Mouse (Mus musculus): ENCODE results near the gene Foxn3.

Foxn3 gene

DNA sequence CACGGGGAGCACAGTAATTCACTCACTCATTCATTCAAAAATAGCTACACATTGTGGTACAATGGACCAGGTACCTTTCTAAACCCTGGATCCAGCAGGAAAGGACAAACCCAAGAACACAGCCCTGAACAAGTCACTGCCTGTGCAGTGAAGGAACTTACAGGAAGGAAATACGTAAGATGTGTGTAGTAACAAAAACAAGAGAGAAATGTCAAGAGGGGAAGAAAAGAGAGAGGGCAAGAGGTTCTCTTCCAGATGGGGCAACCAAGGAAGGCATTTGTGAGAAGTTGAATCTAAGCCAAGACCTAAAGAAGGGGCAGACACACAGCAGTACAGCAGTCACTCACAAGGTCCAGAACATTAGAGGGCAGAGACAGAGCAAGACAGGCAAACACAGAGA lies 243.5 kb downstream of the Foxn3 start:
- DNase-seq = no peak

DNA sequence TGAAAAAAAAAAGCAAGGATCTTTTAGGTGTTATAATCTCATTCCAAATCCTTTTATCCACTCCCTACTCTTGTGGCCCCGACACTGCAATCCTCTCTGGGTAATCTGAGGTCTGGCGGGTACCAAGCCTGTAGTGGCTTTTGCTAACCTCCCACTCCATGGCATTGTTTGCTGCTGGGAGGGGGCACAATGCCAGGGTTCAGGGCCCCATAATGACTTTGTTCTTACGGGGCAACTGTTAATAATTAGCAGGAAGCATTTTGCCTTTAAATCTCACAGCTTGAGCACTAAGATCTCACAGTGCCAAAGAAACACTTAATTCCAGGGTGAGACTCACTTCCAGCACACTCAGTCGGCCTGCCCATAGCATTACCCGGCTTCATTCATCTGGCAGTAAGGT lies 244.2 kb downstream of the Foxn3 start:
- DNase-seq = no peak

DNA sequence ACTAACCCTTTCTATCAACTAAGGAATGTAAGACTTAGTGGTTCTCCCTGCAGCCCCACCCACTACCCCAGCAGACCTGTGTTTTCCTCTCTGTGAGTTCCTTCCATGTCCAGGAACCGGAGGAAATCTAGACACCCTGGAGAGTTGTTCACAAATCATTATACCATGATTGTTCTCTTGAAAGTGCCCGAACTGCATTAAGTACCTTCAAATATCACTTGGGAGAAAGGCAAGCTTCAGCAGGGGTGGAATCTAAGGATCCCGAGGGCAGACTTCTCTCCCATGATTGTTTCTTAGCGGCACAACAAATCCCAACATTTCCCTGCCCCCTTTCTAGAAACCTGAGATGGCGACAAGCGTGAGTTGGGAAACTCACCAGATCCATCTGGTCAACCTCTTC lies 247.5 kb downstream of the Foxn3 start:
- DNase-seq = no peak

DNA sequence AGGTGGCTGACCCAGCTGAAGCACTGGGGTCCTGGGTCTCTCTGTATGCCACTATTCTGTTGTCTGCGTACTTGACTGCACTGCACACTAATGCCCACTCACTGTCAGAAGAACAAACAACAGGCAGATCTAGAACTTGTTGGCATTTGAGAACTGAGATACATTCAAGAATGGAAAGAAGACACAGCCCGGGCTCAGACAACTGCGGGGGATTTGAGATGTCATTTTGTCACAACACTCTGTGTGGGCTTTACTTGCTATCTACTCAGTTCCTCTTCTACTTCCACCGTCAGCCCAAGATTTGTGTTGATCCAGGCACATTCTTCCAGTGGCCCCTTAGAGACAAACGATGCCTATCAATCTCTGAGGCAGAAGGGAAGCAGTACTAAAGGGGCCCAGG lies 248.6 kb downstream of the Foxn3 start:
- no peak for DNase-seq

DNA sequence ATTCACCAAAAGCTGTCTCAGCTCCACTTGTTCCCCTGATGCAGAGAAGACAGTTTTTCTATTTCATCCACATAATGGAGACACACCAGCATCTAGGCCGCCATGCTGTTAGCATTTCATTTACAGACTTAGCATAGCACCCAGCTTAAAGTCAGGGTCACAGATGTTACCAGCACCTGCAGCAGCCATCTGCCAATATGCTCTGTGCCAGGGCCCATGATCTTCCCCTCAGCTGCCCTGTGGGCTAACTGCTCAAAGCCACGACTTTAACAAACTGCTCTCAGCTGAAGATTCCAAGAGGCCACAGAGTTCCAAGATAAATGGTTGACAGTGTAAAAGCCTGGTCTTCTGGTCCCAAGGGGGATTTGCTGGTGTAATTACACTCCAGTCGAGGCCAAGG lies 252.1 kb downstream of the Foxn3 start:
- DNase-seq = no peak

DNA sequence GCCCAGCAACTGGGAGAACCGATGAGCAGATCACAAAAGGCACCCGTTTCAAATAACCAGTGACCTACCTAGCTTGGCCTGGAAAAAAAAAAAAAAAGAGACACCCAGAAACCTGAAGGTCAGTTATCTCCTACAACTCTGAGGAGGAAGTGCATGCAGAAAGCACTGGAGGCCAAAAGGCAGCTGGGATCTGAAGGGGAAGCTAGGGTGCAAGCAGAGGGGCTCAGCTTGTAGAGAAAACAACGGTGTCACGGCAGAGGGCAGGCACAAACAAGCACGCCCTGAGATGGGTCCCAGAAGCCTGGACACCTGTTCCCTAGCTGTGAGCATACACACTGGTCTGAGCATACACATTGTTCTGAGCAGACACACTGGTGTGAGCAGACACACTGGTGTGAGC lies 253.4 kb downstream of the Foxn3 start:
- no peak for DNase-seq

DNA sequence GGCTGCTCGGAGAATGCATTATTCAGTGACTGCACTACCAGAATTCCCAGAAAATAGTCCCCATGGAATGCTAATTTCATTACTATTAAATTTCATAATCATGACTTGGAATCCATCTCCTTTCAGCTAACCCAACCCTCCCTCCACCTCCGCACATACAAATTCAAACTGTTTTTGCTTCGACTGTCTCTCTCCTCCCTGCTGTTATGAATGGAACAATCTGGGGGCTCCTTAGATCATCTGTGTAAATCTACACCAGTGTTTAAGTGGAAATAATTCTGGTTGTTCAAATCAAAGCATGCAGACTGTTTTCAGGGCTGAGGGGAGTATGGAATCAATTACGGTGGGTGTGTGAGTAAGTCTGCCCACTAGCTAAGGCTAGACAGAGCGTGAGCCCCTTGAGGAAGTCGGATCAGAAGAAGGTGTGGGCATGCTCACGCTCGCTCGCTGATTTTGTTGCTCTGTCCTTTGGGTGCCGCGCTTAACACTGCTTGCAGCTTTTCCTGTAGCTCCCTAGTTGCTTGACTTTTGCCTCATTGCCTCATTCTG lies 254.8 kb downstream of the Foxn3 start:
- no peak for DNase-seq

DNA sequence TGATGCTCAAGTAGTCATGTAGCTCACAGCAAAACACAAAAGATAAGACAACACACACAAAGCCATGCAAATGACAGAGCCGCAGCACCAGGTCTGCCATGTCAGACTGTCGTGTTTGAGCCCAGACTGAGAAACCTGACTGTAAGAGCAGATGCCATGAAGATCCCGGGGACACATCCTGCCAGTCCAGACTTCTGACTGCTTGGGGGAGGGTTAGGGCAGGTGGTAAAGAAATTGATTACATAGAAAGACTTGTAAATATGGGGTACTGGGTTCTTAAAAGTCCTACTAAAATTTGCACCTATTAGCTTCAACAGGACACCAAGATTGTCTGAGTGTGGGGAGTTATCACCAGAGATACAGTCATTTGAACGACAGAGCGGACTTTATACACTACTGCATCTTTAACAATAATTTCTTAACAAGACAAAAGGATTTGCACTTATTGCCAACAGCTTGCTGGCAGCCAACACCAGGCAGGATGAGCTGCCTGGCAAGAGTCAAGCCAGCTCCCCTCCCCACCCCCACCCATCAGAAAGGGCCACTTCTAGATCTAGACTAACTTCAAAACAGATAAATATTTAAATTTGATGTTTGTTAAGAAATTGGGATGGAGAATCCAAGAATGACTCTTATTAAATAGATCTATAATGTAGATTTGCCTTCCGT lies 256.7 kb downstream of the Foxn3 start:
- DNase-seq = no peak

DNA sequence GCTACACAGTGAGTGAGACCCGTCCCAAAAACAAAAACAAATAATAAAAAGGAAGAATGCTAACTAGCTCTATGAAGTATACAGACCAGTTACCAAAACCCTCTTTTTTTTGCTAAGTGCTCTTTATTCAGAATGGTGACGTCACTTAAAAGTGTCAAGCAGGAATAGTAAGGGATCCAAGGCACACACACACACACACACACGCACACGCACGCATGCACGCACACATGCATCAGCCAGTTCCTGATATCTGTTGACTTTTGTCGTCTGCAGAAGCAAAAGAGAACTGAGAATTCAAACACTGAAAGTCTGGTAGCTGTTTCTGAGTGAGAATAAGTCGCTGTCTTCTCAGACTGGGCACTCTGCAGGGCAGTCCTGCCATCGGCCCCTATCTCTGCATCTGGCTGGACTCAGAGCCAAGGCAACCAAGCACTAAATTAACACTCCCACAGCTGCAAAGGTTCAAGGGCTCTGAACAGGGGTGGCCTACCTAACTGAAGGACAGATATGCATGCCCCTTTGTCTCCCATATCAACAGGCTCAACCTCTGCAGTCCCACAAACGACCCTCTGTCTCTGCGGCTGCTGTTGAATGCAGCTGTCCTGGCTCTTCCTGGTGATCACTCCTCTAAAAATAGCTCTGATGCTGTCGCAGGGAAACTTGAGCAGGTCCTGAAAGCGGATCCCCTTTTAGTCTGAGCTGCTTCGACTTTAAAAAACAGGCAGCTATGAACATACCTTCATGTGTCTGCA lies 257.4 kb downstream of the Foxn3 start:
- DNase-seq = no peak

DNA sequence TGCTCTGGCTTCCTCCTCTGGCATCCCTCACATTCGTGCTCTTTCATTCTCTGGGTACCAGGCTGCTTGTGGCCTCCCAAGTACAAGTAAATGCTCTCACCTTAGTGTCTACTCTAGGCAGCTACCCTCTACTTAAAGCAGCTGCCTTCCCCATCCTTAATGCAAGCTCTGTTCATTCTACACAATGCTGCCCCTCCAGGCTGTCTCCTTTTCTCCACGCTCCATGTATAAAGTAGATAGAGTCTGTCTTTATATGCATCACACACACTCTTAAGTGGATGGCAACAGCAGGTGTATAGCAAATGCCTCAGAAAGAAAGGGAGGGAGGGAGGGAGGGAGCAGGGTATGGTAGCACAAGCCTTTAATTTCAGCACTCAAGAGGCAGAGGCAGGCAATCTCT lies 258.1 kb downstream of the Foxn3 start:
- DNase-seq = no peak

DNA sequence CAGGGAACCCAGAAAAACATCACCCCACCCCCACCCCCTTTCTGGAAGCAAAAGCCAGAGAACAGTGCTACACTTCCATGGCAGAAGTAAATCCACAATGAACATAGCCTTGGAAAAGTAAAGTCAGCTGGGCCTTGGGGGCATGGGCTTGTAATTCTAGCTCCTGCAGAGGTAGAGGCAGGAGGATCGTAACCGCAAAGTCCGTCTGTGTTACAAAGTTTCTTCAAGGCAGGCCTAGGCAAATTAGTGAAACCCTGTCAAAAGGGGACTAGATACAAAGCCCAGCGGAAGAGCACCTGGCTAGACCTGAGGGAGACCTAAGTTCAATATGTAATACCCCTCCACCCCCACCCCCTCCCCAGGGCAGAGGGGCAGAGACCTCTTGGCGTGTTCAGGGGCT lies 259.3 kb downstream of the Foxn3 start:
- no peak for DNase-seq

DNA sequence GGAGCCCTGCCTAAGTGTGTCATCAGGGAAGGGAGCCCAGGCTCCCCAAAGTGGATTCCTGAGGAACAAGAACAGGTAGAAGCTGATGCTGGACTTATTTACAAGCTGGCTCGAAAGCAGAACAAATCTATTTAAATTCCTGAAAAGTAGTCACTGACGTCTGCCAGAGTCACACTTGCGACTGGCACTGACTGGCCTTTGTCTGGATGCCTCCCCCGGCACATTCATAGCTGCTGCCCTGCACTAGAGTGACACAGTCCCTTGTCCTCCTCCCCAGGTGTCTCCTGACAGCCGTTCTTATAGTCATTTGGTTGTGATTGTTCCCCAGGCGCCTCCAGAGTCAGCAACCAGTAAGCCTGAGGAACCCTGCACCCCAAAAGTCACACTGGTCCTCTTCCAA lies 259.8 kb downstream of the Foxn3 start:
- no peak for DNase-seq

DNA sequence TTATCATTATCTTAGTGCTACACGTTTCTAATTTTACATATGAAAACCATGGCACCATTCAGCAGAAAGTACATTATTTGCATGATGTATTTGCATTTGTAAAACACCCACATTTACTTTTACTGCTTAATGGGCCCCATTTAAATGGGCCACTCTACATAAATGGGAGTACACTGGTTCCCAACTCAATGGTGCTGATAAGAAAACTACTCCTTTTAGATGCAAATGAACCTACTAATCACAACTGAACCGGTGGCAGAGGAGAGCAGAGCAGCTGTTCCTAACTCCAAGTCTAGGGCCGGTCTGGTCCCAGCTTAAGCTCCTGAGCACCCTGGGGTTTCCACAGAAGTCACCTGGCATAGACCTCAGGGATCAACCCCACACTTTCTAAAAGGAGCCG lies 263.5 kb downstream of the Foxn3 start:
- DNase-seq = no peak

DNA sequence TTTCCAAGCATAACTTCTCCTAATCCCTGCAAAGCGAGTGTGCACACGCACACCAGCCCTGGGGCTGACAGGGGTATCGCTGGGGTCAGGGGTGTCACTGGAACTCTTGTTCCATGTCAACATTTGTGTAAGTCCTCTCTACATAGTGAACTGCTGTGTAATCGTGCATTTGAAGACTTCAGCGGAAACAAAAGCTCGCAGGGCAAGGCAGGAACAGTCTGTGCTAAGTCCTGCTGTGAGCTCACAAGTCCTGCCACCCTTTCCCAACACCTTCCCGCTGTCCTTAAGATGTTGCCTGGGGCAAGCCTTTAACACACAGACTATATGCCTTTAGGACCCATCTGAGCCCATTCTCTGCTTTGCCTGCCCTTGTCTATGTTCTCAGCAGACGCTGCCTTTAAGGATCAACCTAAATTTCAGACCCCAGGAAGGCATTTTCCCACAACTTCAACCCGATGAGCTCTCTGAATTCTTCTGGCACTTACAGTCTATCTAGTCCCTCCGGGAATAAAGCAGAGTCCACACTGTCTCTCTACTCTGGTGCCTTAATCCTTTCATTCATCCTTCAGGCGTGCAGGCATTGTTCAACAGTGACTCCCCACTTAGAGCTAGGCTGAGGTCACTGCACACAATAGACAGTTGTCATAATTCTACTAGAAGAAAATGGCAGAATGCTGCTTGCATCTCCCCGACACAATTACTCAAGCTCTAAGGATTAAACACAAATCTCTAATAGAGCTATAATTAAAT lies 264.4 kb downstream of the Foxn3 start:
- DNase-seq = no peak

DNA sequence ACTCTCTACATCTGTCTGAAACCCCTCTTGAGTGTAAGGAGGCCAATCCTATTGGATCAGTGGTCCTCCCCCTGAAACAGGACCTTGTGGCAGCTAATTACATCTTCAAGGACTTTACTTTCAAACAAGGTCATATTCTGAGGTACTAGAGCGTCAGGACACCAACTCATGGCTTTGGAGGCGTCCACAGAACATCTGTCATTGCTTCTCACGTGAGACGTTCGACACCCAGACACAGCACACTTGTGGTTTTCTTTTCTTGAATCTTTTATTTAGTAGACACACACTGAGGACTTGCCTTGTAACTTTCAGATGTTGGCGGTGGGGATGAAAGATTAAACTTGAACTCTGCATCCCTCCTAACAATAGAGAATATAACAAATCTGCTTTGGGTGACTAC lies 265.1 kb downstream of the Foxn3 start:
- no peak for DNase-seq

DNA sequence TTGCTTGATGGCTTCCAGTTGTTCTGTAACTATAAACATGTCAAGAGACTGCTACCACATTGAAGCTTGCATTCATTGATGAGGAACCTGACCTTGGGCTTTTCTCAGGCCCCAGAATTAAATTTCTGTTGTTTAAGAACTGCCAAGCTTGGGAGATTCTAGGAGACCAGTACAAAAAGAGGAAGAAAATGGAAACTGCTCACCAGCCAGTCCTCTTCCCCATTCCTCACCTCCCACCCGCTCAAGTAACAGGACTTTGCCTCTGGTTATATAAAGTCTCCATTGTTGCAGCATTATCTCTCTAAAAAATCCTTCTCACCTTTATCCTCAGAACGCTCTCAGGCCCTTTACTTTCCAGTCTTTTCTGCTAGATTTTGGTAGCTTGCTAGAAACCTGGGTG lies 265.6 kb downstream of the Foxn3 start:
- no peak for DNase-seq

DNA sequence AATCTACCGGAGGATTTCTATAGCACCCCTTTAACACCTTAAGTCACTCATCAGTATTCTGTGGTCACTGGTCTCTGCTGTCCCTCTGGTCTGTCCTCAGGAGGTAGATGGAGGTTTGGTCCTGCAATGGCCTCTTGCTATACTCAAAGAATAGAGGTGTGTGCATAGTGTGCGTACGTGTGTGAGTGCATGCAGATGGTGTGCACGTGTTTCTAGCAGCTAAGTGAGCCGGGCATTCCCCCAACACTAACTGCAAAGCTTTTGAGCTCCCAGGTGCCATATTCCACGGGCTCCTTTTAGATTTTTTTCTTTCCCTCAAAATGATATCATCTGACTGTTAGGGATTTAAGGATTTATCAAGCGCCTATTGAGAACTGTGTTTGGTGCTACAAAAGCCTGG lies 269.9 kb downstream of the Foxn3 start:
- no peak for DNase-seq

DNA sequence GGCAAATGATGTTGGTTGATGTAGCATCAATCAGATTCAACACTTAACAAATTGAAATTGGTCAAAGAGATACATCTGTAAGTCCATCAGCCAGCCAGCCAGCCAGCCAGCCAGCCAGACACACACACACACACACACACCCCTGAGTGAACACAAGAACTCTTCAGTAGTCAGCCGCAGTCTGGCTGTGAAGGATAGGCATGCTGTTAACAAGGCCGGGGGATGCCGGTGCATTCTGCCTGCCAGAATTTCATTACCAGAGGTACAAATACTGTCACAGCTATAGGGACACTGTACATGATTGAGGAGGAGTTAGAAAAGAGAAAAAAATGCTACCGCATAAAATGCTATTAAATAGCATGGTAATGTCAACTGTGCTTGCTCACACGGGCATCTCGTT lies 271.2 kb downstream of the Foxn3 start:
- no peak for DNase-seq

DNA sequence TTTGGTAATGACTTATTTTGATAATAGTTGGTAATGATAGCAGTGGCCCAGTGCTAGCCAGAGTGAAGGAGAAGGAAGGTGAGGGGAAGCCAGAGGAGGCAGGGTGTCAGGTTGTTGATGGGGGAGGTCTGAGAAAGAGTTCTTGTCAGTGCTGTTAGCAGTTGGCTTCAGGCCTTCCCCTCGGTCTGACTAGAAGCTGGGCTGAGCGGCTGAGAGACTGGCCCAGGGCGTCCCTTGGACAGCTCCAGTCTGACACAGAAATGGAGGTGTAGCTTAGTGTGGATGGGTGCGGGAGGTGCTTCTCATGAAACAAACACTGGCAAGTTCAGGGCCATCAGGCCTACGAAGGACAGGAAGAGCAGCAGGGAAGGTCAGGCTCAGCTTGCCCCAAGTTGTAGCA lies 276.3 kb downstream of the Foxn3 start:
- DNase-seq = no peak

DNA sequence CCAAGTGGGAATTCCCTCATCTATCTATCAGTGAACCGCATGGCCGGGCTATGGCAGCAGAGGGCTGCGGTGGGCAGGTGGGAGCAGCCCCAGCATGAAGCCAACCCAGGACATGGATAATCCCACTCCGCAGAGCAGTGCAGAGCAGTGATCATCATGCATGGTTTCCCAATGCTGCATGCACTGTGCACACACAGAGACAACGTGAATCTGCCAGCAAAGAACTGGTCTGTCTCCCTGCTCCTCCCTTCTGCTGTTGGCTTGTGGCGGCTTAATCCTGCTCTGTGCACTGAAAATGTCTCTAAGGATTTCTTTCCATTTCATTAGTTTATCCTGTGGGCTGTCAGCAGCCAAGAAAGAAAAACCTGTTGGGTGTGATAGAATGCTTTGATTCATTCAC lies 276.7 kb downstream of the Foxn3 start:
- no peak for DNase-seq

DNA sequence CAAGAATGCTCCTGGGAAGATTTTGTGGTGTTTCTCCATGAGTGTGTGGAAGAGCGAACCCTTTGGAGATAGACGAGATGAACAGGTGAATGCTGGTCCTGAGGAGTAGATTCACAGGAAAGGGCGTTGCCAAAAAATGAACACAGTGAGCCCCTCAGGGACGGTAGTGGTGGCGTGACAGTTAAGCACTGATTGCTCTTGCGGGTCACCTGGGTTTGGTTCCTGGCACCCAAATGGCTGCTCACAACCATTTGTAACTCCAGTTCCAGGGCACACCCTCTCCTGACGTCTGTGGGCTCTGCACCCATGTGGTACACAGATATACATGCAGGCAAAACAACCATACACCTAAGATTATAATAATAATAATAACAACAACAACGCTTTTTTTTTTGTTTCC lies 277.7 kb downstream of the Foxn3 start:
- no peak for DNase-seq

DNA sequence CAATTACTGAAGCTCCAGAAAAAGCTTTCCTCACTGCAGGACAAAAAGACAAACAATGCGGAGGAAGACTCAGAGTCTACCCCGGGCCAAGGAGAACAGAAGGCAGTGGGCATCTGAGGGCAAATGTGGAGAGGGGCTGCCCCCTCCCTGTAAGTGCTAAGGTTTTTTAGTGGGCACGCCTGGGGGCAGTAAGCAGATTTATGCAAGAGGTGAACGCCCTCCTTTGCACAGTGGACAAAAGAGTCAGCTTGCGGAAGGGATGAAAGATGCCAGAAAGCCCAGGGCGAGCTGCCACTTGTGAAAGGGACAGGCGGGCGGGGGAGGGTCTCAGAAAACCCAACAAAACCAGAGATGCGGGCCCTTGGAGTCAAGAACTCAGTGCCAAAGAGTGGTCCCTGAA lies 278.2 kb downstream of the Foxn3 start:
- DNase-seq = no peak

DNA sequence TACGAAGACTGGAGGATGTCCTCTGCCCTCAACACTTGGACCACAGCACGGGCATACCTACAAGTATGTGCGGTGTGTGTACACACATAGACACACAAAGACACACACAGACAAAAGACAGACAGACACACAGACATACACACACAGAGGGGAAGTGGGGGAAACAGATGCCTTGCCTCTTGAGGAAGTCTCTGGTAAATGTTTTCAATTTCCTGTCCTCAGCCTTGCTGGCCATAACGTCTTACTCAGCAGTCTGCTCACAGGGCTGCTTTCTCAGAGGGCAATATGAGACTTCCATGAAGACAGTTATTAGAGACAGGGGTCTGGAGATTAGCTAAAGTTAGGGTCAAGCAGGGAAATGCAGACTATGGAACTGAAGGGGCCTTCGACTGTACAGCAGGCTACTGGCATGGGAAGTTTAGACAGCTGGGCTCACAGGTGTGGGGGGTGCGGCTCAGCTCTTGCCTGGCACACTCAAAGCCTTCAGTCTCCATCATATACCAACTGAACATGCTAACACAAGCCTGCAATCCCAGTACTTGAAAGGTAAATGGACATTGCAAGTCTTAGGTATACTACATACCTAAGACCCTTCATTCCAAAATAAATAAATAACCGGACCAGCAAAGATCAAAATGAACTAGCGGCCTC lies 278.8 kb downstream of the Foxn3 start:
- no peak for DNase-seq

Data from right cerebral cortex, postnatal 25 days (tissue).